Mouse (Mus musculus) left cerebral cortex, postnatal 14 days (tissue): ENCODE results near the gene Ppp2r5b. TPM values are rescaled to one million over a fixed set of nuclear protein-coding genes. Genes with fewer than 3 reads are reported as not detected.

Experiments used
- DNase-seq, 2 experiments: peaks; one replicate each; pipeline ENCODE4 v3.0.0; 2021 to 2022; ENCODE audit warnings: low spot score in 2 of 2, mixed read lengths in 1 of 2
- intact Hi-C: fragments of 180-260 bp; cut with DNase I; formaldehyde crosslinking; loops from one replicate; pipeline ENCODE4 v1.15.1; 2025
- long read RNA-seq, 2 experiments: library from polyadenylated mRNA; stranded (forward); transcript quantifications; one replicate each; pipeline ENCODE4 v2.0.0; 2021
- total RNA-seq, 2 experiments: library from RNA; stranded (reverse); gene quantifications; 2 replicates each; pipeline ENCODE4 v1.2.3; 2021

The Ppp2r5b gene
- 100 to 1,000 TPM; 187 to 194 TPM for total RNA-seq
- long read RNA-seq, experiment 1, transcript Ppp2r5b-201 (14 exons, 2,742 nt) = major isoform, 260 of 318 reads
- long read RNA-seq, experiment 1, partial matches to known transcripts = 24 of 318 reads
- long read RNA-seq, experiment 1, other reads (novel, unspliced or antisense) = 33 of 318 reads
- long read RNA-seq, experiment 2, transcript Ppp2r5b-201 (14 exons, 2,742 nt) = major isoform, 240 of 306 reads
- long read RNA-seq, experiment 2, partial matches to known transcripts = 19 of 306 reads
- long read RNA-seq, experiment 2, other reads (novel, unspliced or antisense) = 47 of 306 reads

DNA sequence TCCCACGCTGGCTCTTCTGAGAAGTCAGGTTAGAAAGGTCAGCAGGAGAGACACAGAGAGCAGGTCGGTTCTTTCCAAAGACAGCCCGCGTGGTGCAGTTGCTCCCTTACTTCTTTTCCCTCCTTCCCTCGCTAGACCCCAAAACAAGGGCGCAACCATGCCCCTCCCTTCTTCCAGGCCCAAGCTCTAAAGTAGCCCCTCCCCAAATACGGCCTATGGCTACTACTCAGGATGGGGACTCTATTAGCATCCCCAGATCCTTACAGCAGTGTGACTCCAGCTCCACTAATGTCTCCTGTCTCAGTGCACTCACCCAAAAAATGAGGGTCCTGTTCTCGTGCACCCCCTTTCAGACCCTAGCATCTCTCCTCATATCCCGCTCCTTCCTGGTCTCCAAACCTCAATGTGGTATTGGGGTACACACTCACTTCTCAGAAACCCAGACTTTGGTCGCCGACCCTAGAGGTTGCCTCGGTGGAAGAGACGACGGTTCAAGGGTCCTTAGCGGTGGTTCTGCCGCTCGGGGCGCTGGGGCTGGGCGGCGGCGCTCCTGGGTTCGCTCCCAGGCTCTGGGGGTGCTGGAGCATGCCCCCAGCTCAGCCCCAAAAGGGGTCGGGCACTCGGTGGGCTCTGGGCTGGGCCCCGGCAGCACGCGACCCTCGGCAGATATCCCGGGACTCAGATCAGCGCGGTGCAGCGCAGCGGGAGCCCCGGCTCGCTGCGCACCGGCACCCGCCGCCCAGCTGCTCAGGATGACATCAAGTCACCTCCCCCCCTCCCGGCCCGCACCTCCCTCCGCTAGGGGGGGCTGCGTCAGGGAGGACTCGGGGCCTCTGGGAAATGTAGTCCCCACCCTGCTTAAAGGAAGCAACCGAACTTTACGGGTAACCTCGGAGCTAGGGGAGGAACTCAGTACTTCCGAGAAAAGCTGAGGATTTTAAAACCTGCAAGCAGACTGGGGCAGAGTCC, at the start of gene Ppp2r5b:
Gene Ppp2r5b (minus strand): TSS at position 789 of the 969 bp plus-strand sequence.
- intact Hi-C loops = loop anchor here (1.0 to 5.0 kb wide), 2 partner anchors 94 to 108 kb away; partner anchors contain the start of genes Arl2 and Snx15
- DNase-seq = peak; percentile 95 to 96

- intact Hi-C loops = no loop called here
- no peak for DNase-seq
Measured at GRCm38 (mm10) chr19:6285226-6285625, 49.6 kb upstream of the Ppp2r5b start.

- intact Hi-C loops = no loop called here
- no peak for DNase-seq
Measured at GRCm38 (mm10) chr19:6284502-6284901, 48.8 kb upstream of the Ppp2r5b start.

GRCm38 (mm10) chr19:6283001-6283400, 47.3 kb upstream of the Ppp2r5b start:
- no peak for DNase-seq
- intact Hi-C loops = no loop called here

DNA sequence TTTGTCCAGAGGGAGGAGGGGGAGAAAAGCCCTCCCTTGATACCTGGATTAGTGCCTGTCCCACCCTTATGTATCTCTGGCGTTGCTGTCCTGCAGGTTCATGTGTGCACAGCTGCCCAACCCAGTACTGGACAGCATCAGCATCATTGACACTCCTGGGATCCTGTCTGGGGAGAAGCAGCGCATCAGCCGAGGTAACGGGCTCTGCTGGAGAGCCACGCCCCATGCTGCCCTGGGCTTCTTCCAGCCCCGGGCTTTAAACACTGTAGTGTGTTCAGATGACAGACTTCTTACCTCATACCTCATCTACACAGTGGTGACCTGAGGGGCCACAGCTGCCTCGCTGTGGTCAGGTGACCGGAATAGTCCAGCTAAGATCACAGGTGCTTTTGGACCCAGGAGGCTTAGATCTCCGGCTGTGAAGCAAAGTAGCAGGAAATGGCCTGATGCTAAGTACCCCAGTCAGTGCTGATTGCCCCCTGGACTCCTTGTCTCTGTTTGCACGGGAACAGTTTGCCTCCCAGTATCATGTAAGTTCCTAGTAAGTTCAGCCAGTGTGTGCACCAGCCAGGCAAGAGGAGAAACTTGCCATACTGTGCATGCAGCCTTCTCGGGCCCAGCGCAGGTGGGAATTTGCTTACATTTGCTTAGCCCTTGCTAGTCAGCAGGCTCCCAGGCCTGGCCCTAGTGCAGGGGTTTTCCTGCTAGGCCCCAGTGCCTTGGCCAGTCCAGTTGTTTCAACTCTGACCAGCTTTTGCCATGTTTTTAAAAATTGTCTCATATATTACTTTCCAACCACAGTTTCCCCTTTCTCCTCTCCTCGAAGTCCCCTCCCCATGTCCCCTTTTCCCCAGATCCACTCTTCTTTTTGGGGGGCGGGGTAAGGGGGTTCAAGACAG, 45.7 kb upstream of the Ppp2r5b start:
- intact Hi-C loops = no loop called here
- no peak for DNase-seq

DNA sequence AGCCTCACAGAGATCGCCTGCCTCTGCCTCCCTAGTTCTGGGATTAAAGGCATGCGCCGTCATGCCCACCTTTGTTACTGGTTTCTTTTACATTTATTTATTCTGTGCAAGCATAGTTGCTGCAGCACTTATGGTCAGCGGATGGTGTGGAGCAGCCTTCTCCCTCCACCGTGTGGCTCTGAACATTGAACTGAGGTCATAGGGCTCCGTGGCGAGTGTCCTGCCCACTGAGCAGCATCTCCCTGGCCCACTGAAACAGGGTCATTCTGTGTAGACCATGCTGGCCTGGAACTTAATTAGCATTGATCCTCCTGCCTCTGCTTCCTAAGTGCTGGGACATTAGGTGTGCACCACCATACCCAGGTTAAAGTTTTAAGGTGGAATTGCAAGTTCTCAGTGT, 44.9 kb upstream of the Ppp2r5b start:
- no peak for DNase-seq
- intact Hi-C loops = no loop called here

- DNase-seq = no peak
- intact Hi-C loops = no loop called here
Measured at GRCm38 (mm10) chr19:6279481-6280144, 43.9 kb upstream of the Ppp2r5b start.

GRCm38 (mm10) chr19:6278439-6279073, 42.9 kb upstream of the Ppp2r5b start:
- intact Hi-C loops = no loop called here

DNA sequence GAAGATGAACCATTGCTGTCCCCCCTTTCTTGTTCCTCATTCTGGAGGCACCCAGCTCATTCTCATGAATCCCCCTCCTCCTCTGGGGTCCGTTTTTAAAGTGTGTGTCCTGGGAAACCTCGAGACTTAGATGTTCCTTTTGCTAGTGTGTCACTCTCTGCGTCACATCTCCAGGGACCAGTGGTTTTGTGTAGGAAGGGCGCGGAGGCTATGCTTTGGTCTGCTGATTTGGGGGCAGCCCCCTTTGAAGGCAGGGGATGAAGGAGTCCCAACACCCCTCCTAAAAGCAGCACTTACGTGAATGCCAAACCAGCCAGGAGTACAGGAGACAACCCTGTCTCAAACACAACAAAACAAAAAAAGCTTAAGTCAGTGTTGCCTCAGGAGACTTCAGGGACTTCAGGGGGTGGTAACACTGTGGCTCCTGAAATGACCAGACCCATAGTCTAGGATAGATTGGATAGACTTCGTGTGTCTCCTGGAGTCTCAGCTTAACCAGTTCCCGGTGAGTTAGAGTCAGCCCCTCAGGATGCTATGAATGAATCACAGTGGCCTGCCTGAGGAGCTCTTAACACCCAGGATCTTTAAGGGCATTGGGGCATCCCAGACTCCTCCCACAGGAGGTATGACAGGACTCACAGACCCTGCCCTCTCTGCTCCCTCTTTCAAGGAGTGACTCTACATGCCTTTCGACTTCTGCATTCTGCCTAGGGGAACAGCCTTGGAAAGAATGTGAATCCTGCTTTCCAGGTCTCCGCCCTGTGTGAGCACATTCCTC, 42.2 kb upstream of the Ppp2r5b start:
- intact Hi-C loops = no loop called here
- DNase-seq = no peak

More at GRCm38 (mm10) chr19:6278439-6279073, 42.9 kb upstream of the Ppp2r5b start:
- DNase-seq = no peak

GRCm38 (mm10) chr19:6276426-6277421, 41.1 kb upstream of the Ppp2r5b start, which contains the start of gene Ehd1:
TSS of gene Ehd1 (plus strand) at chr19:6276725.
- intact Hi-C loops = no loop called here
- peak; percentile 97 to 98 for DNase-seq

GRCm38 (mm10) chr19:6275740-6276389, 40.2 kb upstream of the Ppp2r5b start:
- no peak for DNase-seq
- intact Hi-C loops = no loop called here

- intact Hi-C loops = no loop called here
- DNase-seq = no peak
Measured at GRCm38 (mm10) chr19:6273998-6274608, 38.4 kb upstream of the Ppp2r5b start.

DNA sequence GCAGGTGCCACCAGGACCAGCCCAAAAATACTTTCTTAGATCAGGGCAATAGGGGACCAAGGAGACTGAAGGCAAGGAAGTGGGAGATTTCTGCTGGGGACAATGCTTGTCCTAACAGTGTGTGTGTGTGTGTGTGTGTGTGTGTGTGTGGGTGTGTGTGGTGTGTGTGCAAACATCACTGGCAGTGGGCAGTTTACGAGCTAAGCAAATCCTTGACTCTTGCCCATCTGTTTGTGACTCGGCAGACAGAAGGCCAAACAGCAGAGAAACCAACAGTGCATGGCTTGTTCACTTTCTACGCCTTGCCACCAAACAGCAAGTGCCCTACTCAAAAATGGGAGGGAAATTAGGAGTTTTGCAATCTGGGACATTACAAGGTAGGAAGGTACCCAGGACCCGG, 37.9 kb upstream of the Ppp2r5b start:
- intact Hi-C loops = no loop called here
- no peak for DNase-seq

DNA sequence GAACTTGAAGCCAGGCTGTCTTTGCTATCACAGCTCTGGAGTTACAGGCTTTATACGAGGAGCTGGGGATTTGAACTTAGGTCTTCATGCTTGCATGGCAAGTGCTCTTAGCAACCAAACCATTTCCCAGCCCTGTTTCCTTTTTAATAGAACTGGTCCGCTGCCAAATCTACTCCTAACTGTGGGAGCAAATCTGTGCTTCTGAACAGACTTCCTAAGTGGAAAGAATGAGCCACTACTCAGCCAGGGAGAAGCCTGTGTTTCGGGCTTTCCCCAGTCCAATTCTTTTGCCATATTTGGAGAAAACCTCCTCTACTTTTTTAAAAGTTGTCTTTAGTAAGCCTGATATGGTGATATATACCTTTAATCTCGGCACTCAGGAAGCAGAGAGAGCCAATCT, 37.1 kb upstream of the Ppp2r5b start:
- peak; percentile 53 to 75 for DNase-seq
- intact Hi-C loops = no loop called here

DNA sequence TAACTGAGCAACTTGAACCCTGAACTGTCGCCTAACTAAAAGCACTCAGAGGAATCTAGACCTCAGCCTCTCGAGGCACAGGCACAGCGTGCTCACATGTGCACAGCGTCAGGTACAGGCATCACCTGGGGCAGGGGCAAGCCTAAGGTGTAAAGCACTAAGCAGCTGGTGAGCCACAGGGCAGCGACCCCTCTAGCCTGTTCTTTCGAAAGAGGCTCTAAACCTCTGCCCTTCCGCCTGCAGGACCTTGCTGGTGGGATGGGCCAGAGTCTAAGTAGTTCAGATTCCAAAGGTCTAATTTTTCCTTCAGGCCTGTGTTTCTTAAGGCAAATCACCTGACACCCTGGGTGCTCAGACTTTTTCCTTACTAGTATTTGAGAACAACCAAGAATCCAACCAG, 36.4 kb upstream of the Ppp2r5b start:
- intact Hi-C loops = no loop called here

DNA sequence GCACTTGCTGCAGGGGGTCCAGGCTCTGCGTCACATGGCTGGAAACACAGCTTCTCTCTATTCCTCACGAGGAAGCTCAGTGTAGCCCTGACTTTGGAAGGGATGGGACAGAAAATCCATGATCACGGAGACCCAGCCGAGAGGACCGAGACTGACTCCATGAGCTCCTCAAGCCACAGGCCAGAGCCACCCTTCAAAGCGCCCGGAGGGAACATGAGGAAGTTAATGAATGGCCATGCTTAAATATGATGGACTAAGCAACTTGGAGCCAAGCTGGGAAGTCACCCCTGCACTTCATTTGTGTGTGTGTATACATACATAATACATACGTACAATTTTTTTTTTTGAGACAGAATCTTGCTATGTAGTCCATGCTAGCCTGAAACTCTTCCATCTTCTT, 35.5 kb upstream of the Ppp2r5b start:
- DNase-seq = no peak
- intact Hi-C loops = no loop called here

More for the DNA sequence above, 36.4 kb upstream of the Ppp2r5b start:
- no peak for DNase-seq
